In the genomic region with DNA sequence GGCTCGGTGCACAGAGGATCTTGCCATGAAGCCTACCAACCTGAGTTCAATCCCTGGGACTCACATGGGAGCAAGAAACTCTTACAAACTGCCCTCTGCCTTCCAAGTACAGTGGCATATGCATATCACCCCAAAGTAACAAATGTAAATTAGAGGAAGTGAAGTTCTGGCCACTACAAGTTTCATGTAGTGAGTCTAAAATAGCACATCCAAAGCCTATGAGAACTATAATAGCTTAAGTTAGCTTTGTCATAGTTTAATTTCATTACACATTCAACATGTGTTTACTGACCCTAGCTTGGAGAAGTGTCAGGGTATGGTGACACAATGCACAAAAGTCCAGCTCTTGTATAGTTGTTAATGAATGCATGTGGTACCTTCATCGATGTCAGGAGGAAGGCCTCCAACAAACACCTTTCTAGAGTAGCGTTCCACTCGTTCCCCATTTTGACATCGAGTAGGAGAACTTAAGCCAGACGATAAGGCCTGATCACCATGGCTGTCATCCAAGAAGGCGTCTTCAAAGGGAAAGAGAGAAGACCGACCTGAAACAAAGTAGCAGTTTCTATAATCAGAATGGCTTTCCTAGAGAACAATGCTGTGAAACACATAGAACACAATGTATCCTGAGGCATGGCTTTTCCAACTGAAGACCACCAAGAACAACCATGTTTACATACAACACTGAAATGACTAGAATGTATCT, we compare ENCODE assay signal across 17 mouse cellular contexts.
"Had no signal": no experiment of that assay in that cellular context is flagged by ENCODE, and none has a peak within 500 bp of the region (broad histone marks: within the 10 kb centered on the region; RNA-seq: fewer than 3 reads in every experiment).

No protein-coding gene starts in this region.

- H3K27ac ChIP-seq: left cerebral cortex, adult 2 months; liver, embryonic 13.5 days; midbrain, embryonic 15.5 days; stomach, postnatal 0 days had no signal

- H3K9me3 ChIP-seq: liver, embryonic 13.5 days; midbrain, embryonic 15.5 days had no signal

- H3K4me1 ChIP-seq: liver, embryonic 13.5 days had no signal

- ATAC-seq: midbrain, embryonic 15.5 days had no signal

- H3K27me3 ChIP-seq: liver, embryonic 13.5 days; midbrain, embryonic 15.5 days had no signal

- H3K4me3 ChIP-seq: left cerebral cortex, adult 2 months; liver, embryonic 13.5 days; midbrain, embryonic 15.5 days had no signal

- H3K36me3 ChIP-seq: midbrain, embryonic 15.5 days had no signal

- H3K4me2 ChIP-seq: liver, embryonic 13.5 days; midbrain, embryonic 11.5 days; midbrain, embryonic 15.5 days had no signal

- H3K9ac ChIP-seq: liver, embryonic 13.5 days; midbrain, embryonic 15.5 days had no signal

- DNase-seq: kidney, adult 9 months; kidney, postnatal 14 days; kidney, postnatal 4 days; layer of hippocampus, postnatal 36 days; liver, embryonic 13.5 days; lung, adult 2 months; lung, postnatal 14 days; lung, postnatal 4 days; right cerebral cortex, adult 18-20 months; right cerebral cortex, postnatal 14 days; right cerebral cortex, postnatal 4 days; thymus, adult 18-20 months; thymus, postnatal 36 days had no signal
